Mouse (Mus musculus) embryonic fibroblast, embryonic 13.5 days (primary cell): ENCODE data around the gene Tmem239.

Source experiments
- CTCF ChIP-seq: IDR thresholded peaks from 2 replicates; pipeline ENCODE4 v1.5.1; 2011; ENCODE audit warnings: mild to moderate bottlenecking, control low read depth, low read length, moderate library complexity, borderline replicate concordance; ENCODE audit not compliant: insufficient read depth
- POLR2A ChIP-seq: IDR thresholded peaks from 2 replicates; pipeline ENCODE4 v1.6.1; 2011; ENCODE audit warnings: low read depth, mild to moderate bottlenecking, control low read depth, low read length, moderate library complexity

DNA sequence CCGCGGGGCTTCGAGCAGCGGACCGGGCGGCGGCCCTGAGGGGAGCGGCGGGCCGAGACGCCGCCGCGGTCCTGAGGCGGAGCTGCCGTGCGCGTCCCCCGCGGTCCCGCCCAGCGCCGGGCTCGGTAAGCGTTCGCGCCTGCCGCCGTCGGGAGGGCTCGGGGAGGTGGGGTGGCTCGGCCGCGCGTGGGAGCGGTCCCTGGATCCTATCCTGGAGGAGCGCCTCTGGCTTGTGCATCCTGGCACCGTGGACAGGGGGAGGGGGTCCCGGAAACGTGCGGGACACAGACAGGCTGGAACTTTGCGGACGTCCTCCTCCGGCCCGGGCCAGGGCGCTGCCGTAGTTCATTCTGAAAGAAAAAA lies 44.1 kb downstream of the Tmem239 start:
- TF ChIP-seq CTCF (no peak), POLR2A (no peak; the same call in 1 of the 2 replicates)
